Mouse (Mus musculus) CH12.LX (cell line): Measurements from ENCODE around the gene Creb3. TPM values are rescaled to one million over a fixed set of nuclear protein-coding genes. Genes with fewer than 3 reads are reported as not detected.

ENCODE experiments used
- DNase-seq: peaks from one replicate; pipeline ENCODE4 v3.0.0-alpha.2; 2013; ENCODE audit errors: extremely low read depth
- H3K27ac ChIP-seq: 2 replicates; pipeline ENCODE4 v1.5.1; 2012; ENCODE audit warnings: low read depth, mild to moderate bottlenecking, control low read depth, moderate library complexity; ENCODE audit not compliant: insufficient read depth
- H3K27me3 ChIP-seq: replicated peaks from 2 replicates; pipeline ENCODE3; 2012; ENCODE audit warnings: inconsistent platforms
- H3K36me3 ChIP-seq, 2 experiments: replicated peaks in 1 of 2; 2 replicates each; pipeline versions ENCODE3 to v1.6.1; 2012; ENCODE audit warnings: inconsistent platforms in 1 of 2, low read length in 1 of 2, mild to moderate bottlenecking in 1 of 2, mixed read lengths in 1 of 2, moderate library complexity in 1 of 2; ENCODE audit not compliant: control insufficient read depth in 1 of 2, insufficient read depth in 1 of 2
- H3K4me1 ChIP-seq, 2 experiments: 2 replicates each; pipeline ENCODE4 v1.6.1; 2012; ENCODE audit warnings: inconsistent platforms in 1 of 2, moderate library complexity in 1 of 2; ENCODE audit not compliant: insufficient read depth in 2 of 2, control insufficient read depth in 1 of 2
- H3K4me2 ChIP-seq: 2 replicates; pipeline ENCODE4 v1.6.1; 2012; ENCODE audit warnings: low read depth, mild to moderate bottlenecking, control low read depth; ENCODE audit not compliant: poor library complexity, insufficient read depth, severe bottlenecking
- H3K4me3 ChIP-seq, 3 experiments: fragments of 150-350 bp in 1 of 3; sonication (generic) in 1 of 3; replicated peaks in 1 of 3; 2 replicates each; pipeline versions ENCODE3 to v1.5.1; 2011 to 2012; ENCODE audit warnings: low read depth in 2 of 3, low read length in 2 of 3, mild to moderate bottlenecking in 2 of 3, moderate library complexity in 2 of 3, control low read depth in 1 of 3, improper control_type of control experiment in 1 of 3, inconsistent platforms in 1 of 3, mixed read lengths in 1 of 3; ENCODE audit not compliant: poor library complexity in 1 of 3
- H3K79me2 ChIP-seq: replicated peaks from 2 replicates; pipeline ENCODE4 v1.6.1; 2012; ENCODE audit warnings: mild to moderate bottlenecking, moderate library complexity; ENCODE audit not compliant: control insufficient read depth, poor library complexity, insufficient read depth, severe bottlenecking; ENCODE audit errors: extremely low read depth
- H3K9ac ChIP-seq: 2 replicates; pipeline ENCODE4 v1.6.1; 2012; ENCODE audit warnings: low read depth, mild to moderate bottlenecking, control low read depth, moderate library complexity; ENCODE audit not compliant: insufficient read depth
- H3K9me3 ChIP-seq: replicated peaks from 2 replicates; pipeline ENCODE3; 2012; ENCODE audit warnings: low read length, inconsistent platforms, mixed read lengths
- CHD1 ChIP-seq: IDR thresholded peaks from 2 replicates; pipeline ENCODE4 v1.6.1; 2012; ENCODE audit warnings: low read depth, low read length, improper control_type of control experiment, inconsistent platforms
- CHD2 ChIP-seq: IDR thresholded peaks from 2 replicates; pipeline ENCODE4 v1.6.1; 2011; ENCODE audit warnings: low read length, improper control_type of control experiment
- ETS1 ChIP-seq: conservative IDR thresholded peaks from 2 replicates; pipeline ENCODE4 v1.6.1; 2012; ENCODE audit warnings: low read depth, mild to moderate bottlenecking, inconsistent platforms, low read length, improper control_type of control experiment, moderate library complexity
- GABPA ChIP-seq: IDR thresholded peaks from 2 replicates; pipeline ENCODE4 v1.6.1; 2012; ENCODE audit warnings: low read depth, low read length, improper control_type of control experiment, inconsistent platforms; ENCODE audit not compliant: insufficient replicate concordance
- MAFK ChIP-seq: IDR thresholded peaks from 2 replicates; pipeline ENCODE4 v1.6.1; 2011; ENCODE audit warnings: low read length, improper control_type of control experiment; ENCODE audit not compliant: insufficient replicate concordance
- MAZ ChIP-seq: IDR thresholded peaks from 2 replicates; pipeline ENCODE4 v1.6.1; 2012; ENCODE audit warnings: low read depth, mild to moderate bottlenecking, inconsistent platforms, low read length, improper control_type of control experiment, moderate library complexity
- MEF2A ChIP-seq: IDR thresholded peaks from 2 replicates; pipeline ENCODE4 v1.6.1; 2014; ENCODE audit warnings: low read depth, mild to moderate bottlenecking, inconsistent platforms, low read length, improper control_type of control experiment, borderline replicate concordance
- MXI1 ChIP-seq: IDR thresholded peaks from 2 replicates; pipeline ENCODE4 v1.6.1; 2011; ENCODE audit warnings: mild to moderate bottlenecking, low read depth, low read length, improper control_type of control experiment
- MYC ChIP-seq: IDR thresholded peaks from 2 replicates; pipeline ENCODE4 v1.6.1; 2011; ENCODE audit warnings: low read depth, mild to moderate bottlenecking, improper control_type of control experiment, low read length
- POLR2AphosphoS2 ChIP-seq: IDR thresholded peaks from 2 replicates; pipeline ENCODE4 v1.6.1; 2011; ENCODE audit warnings: low read depth, low read length, improper control_type of control experiment
- RAD21 ChIP-seq: IDR thresholded peaks from 2 replicates; pipeline ENCODE4 v1.6.1; 2011; ENCODE audit warnings: low read depth, mild to moderate bottlenecking, low read length, improper control_type of control experiment, moderate library complexity
- RCOR1 ChIP-seq: conservative IDR thresholded peaks from 2 replicates; pipeline ENCODE4 v1.6.1; 2012; ENCODE audit warnings: low read depth, mild to moderate bottlenecking, inconsistent platforms, low read length, improper control_type of control experiment
- TCF12 ChIP-seq: IDR thresholded peaks from 2 replicates; pipeline ENCODE4 v1.6.1; 2014; ENCODE audit warnings: low read depth, mild to moderate bottlenecking, inconsistent platforms, low read length, improper control_type of control experiment
- USF2 ChIP-seq: conservative IDR thresholded peaks from 2 replicates; pipeline ENCODE4 v1.6.1; 2011; ENCODE audit warnings: low read depth, low read length, improper control_type of control experiment
- ZMIZ1 ChIP-seq: IDR thresholded peaks from 2 replicates; pipeline ENCODE4 v1.6.1; 2012; ENCODE audit warnings: low read depth, mild to moderate bottlenecking, inconsistent platforms, low read length, improper control_type of control experiment
- dilution Hi-C: fragments of 300-500 bp; cut with MboI; formaldehyde crosslinking; loops from 2 replicates; pipeline ENCODE4 v1.14.3; 2020; ENCODE audit warnings: low sequenced_read_pairs; ENCODE audit not compliant: extremely low pct_unique_long_range_greater_than_20kb, extremely low pct_ligation_motif_present
- in situ Hi-C: fragments of 300-500 bp; cut with MboI; formaldehyde crosslinking; loops from 3 replicates; pipeline ENCODE4 v1.14.3; 2019; ENCODE audit warnings: low sequenced_read_pairs, low pct_ligation_motif_present, low pct_unique_long_range_greater_than_20kb, mixed read lengths
- polyA plus RNA-seq: library from polyadenylated mRNA; unstranded; fragments of >175 nt; gene quantifications from 2 replicates; pipeline ENCODE4 v1.2.1, GENCODE M21; 2012; ENCODE audit warnings: low read depth; ENCODE audit not compliant: insufficient read length
- total RNA-seq, 2 experiments: library from RNA; depleted of rRNA; stranded (reverse); fragments of 300-350 nt in 1 of 2; fragments of >200 nt in 1 of 2; gene quantifications; 2 replicates each; pipeline ENCODE4 v1.2.3; 2012 to 2014

Gene Creb3
- total and polyA plus RNA-seq, 3 experiments, result 26.1 to 33.1 (median 32.9) TPM

DNA sequence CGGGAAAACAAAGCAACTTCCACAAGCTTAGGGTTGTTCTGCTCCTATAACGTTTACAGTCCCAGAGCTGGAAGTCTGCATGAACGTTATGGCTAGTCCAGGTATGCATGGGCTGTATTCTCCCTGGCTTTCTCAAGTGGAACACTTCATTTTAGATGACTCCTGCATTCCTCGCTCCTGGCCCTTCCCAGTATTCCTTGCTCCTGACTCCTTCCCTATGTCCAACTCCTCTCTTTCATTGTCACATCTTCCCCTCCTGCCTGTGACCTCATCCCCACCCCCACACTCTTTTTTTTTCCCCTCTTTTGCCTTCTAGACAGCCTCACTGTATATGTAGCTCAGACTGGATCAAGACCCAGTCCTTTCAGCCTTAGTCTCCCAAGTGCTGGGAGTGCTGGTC is 48.3 kb upstream of the Creb3 start:
- Histone ChIP-seq H3K9me3 (no peaks in the 10 kb centered on the region), H3K27ac (no peak overlapping the region), H3K36me3 (no peaks in the 10 kb centered on the region), H3K4me2 (no peak overlapping the region), H3K27me3 (peaks cover 81% of the 10 kb centered on the region), H3K9ac (no peak overlapping the region), H3K4me1 (no peaks in the 10 kb centered on the region), H3K4me3 (no peak overlapping the region), H3K79me2 (no peaks in the 10 kb centered on the region)
- TF ChIP-seq ETS1 (no peak), GABPA (no peak), MEF2A (no peak), CHD1 (no peak), RCOR1 (no peak), MXI1 (no peak), MYC (no peak), MAZ (no peak), POLR2AphosphoS2 (no peak)
- no peak for DNase-seq
- dilution Hi-C loops, result no loop called here
- in situ Hi-C loops, result no loop called here

DNA sequence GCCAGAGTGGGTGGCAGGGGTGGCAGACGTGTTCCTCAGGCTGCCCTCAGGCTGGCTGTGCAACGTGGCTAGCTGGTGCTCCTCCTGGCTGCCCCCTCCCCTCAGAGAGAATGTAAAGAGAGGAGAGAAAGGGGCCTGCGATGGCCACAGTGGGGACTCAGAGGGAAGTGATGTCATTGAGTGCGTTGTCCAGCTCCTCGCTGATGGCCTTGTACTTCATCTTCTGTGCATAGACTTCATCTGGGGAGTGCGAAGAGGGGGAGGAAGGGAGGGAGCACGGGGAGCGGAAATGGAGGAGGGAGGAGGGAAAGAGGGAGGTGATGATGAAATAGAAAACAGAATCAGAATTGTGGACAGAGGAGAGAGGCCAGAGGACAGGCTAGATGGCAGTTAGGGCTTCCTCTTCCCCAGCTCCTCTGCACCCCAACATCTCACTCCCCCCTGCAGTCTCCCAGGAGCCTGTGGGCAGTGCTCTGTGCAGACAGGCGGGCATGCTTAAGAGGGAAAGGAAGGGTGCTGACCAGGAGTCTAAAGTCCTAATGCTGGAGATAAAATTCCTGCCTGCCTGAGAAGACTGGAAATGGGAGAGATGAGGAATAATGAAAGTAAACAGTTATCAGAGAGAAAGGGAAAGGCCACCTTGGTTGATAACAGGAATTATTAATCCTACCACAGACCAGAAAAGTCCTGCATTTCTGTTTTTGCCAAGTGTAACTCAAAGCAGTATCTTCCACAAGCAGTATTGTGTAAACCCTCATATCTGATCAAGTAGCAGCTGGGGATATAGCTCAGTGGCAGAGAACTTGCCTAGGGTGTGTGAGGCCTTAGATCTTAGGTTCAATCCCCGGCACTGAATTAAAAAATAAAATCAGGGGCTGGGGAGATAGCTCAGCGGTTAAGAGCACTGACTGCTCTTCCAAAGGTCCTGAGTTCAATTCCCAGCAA is 46.1 kb upstream of the Creb3 start:
- H3K27ac ChIP-seq, result no peak overlapping the region
- H3K9ac ChIP-seq, result no peak overlapping the region
- in situ Hi-C loops (no loop called here), dilution Hi-C loops (no loop called here)
- H3K36me3 ChIP-seq, result no peaks in the 10 kb centered on the region
- H3K4me1 ChIP-seq, result peaks cover 0 to 9% of the 10 kb centered on the region in 2 experiments; a peak in 2 of 4 replicates
- H3K79me2 ChIP-seq, result no peaks in the 10 kb centered on the region
- no peak for DNase-seq
- TF ChIP-seq CHD2 (no peak), GABPA (no peak), ZMIZ1 (no peak), RAD21 (no peak), TCF12 (no peak), MAFK (no peak), ETS1 (no peak), USF2 (no peak), MAZ (no peak)
- no peaks in the 10 kb centered on the region for H3K9me3 ChIP-seq
- H3K4me2 ChIP-seq, result no peak overlapping the region
- H3K4me3 ChIP-seq, result no peak overlapping the region
- H3K27me3 ChIP-seq, result peaks cover 69% of the 10 kb centered on the region
